Mouse (Mus musculus) layer of hippocampus, adult 2 months (tissue): ENCODE measurements at regions not wholly inside any gene's neighbourhood (a gene's known extent, or its start where the extent isn't known, plus 50 kb on each side); places are given as distances from the start of the nearest gene placed in this dataset.

Source experiments
- DNase-seq, 2 experiments: peaks; one replicate each; pipeline ENCODE4 v3.0.0; 2022; ENCODE audit warnings: low spot score in 2 of 2
- H3K27ac ChIP-seq: fragments of 200-600 bp; 2 replicates; pipeline ENCODE4 v1.8.1; 2022
- H3K4me3 ChIP-seq: fragments of 200-600 bp; 2 replicates; pipeline ENCODE4 v1.8.1; 2022; ENCODE audit warnings: mild to moderate bottlenecking
- CTCF ChIP-seq: fragments of 200-600 bp; conservative IDR thresholded peaks from 2 replicates; pipeline ENCODE4 v1.8.1; 2022; ENCODE audit warnings: antibody characterized with exemption, mild to moderate bottlenecking, moderate library complexity

- Histone ChIP-seq H3K27ac (no peak overlapping the region), H3K4me3 (no peak overlapping the region)
- DNase-seq: no peak
- no peak for TF ChIP-seq CTCF
Measured at GRCm38 (mm10) chr10:113161486-113161885, 232.7 kb upstream of the Atxn7l3b start.

- Histone ChIP-seq H3K4me3 (no peak overlapping the region), H3K27ac (no peak overlapping the region)
- no peak for TF ChIP-seq CTCF
- no peak for DNase-seq
Measured at GRCm38 (mm10) chr10:113160055-113160454, 231.3 kb upstream of the Atxn7l3b start.

GRCm38 (mm10) chr10:113158988-113159387 is 230.2 kb upstream of the Atxn7l3b start:
- TF ChIP-seq CTCF: no peak
- no peak overlapping the region for H3K27ac ChIP-seq
- no peak for DNase-seq
- no peak overlapping the region for H3K4me3 ChIP-seq

GRCm38 (mm10) chr10:113141606-113142005 is 212.8 kb upstream of the Atxn7l3b start:
- no peak overlapping the region for H3K4me3 ChIP-seq
- peak in 1 of 2 experiments; percentile 18 for DNase-seq
- no peak overlapping the region for H3K27ac ChIP-seq
- no peak for TF ChIP-seq CTCF

GRCm38 (mm10) chr10:113114999-113115398 is 186.2 kb upstream of the Atxn7l3b start:
- TF ChIP-seq CTCF: no peak
- no peak for DNase-seq
- Histone ChIP-seq H3K27ac (no peak overlapping the region), H3K4me3 (no peak overlapping the region)

GRCm38 (mm10) chr10:113105771-113106430 is 177.1 kb upstream of the Atxn7l3b start:
- peak; percentile 81 for TF ChIP-seq CTCF
- H3K27ac ChIP-seq: no peak overlapping the region
- no peak overlapping the region for H3K4me3 ChIP-seq
- DNase-seq: peak; percentile 31 to 48

GRCm38 (mm10) chr10:113105301-113105700 is 176.5 kb upstream of the Atxn7l3b start:
- DNase-seq: no peak
- Histone ChIP-seq H3K27ac (no peak overlapping the region), H3K4me3 (no peak overlapping the region)
- TF ChIP-seq CTCF: no peak
